Mouse (Mus musculus) heart, postnatal 0 days (tissue): ENCODE results near the gene Gm11559. TPM values are rescaled to one million over a fixed set of nuclear protein-coding genes. Genes with fewer than 3 reads are reported as not detected.
"Not testable (repeated sequence)": the region's sequence is repeated elsewhere in the genome, so short reads cannot be mapped to it uniquely, and the experiment has no call there.

Source experiments
- ATAC-seq: fragments of 200-750 bp; cut with Nextera tagmentation; 2 replicates; pipeline ENCODE4 v1.8.0; 2017; ENCODE audit warnings: low read depth, moderate number of reproducible peaks, moderate library complexity; ENCODE audit not compliant: insufficient read depth
- DNase-seq: peaks from one replicate; pipeline ENCODE4 v3.0.0-alpha.2; 2016; ENCODE audit warnings: low spot score
- H3K27ac ChIP-seq: fragments of 300-500 bp; sonication (generic); 2 replicates; pipeline ENCODE4 v1.5.1; 2014; ENCODE audit warnings: low read depth, mild to moderate bottlenecking
- H3K27me3 ChIP-seq: fragments of 300-500 bp; sonication (generic); 2 replicates; pipeline ENCODE4 v1.6.1; 2014; ENCODE audit warnings: low read length, mixed read lengths; ENCODE audit not compliant: control insufficient read depth, insufficient read depth
- H3K36me3 ChIP-seq: fragments of 300-500 bp; sonication (generic); replicated peaks from 2 replicates; pipeline ENCODE4 v1.6.1; 2014; ENCODE audit warnings: low read length, mixed read lengths; ENCODE audit not compliant: control insufficient read depth, insufficient read depth
- H3K4me1 ChIP-seq: fragments of 300-500 bp; sonication (generic); 2 replicates; pipeline ENCODE4 v1.6.1; 2014; ENCODE audit warnings: antibody characterized with exemption; ENCODE audit not compliant: control insufficient read depth, insufficient read depth
- H3K4me2 ChIP-seq: fragments of 300-500 bp; sonication (generic); 2 replicates; pipeline ENCODE4 v1.6.1; 2014; ENCODE audit warnings: low read depth, mild to moderate bottlenecking, low read length, moderate library complexity
- H3K4me3 ChIP-seq: fragments of 300-500 bp; sonication (generic); 2 replicates; pipeline ENCODE4 v1.5.1; 2014; ENCODE audit warnings: low read depth, low read length
- H3K9ac ChIP-seq: fragments of 300-500 bp; sonication (generic); replicated peaks from 2 replicates; pipeline ENCODE4 v1.6.1; 2014; ENCODE audit warnings: low read depth, low read length, mixed read lengths
- H3K9me3 ChIP-seq: fragments of 300-500 bp; sonication (generic); replicated peaks from 2 replicates; pipeline ENCODE4 v1.6.1; 2016; ENCODE audit warnings: low read length; ENCODE audit not compliant: control insufficient read depth
- CTCF ChIP-seq: IDR thresholded peaks from 2 replicates; pipeline ENCODE4 v1.5.1; 2016; ENCODE audit warnings: antibody characterized with exemption, control low read depth, low read depth
- EP300 ChIP-seq: IDR thresholded peaks from 2 replicates; pipeline ENCODE4 v1.6.1; 2016; ENCODE audit warnings: antibody characterized with exemption, low read depth
- WGBS: fragments of 180-500 bp; shearing (Covaris S2); extraction: QIAGEN DNeasy Blood & Tissue Kit; methylation state at CpG from one replicate; pipeline ENCODE4 v1.1.7; 2014; 5-methylcytosine and 5-hydroxymethylcytosine counted together
- polyA plus RNA-seq: library from polyadenylated mRNA; unstranded; fragments of >200 nt; fragmentation: Nextera tagmentation; extraction: Ambion mirVana; gene quantifications from 2 replicates; pipeline ENCODE4 v1.2.1, GENCODE M21; 2015
- total RNA-seq: library from RNA; depleted of rRNA; stranded (reverse); fragments of >200 nt; gene quantifications from 2 replicates; pipeline ENCODE4 v1.2.3, GENCODE M21; 2014; ENCODE audit warnings: low replicate concordance

Gene Gm11559
- total and polyA plus RNA-seq, 2 experiments from 2014 or later: not detected

DNA sequence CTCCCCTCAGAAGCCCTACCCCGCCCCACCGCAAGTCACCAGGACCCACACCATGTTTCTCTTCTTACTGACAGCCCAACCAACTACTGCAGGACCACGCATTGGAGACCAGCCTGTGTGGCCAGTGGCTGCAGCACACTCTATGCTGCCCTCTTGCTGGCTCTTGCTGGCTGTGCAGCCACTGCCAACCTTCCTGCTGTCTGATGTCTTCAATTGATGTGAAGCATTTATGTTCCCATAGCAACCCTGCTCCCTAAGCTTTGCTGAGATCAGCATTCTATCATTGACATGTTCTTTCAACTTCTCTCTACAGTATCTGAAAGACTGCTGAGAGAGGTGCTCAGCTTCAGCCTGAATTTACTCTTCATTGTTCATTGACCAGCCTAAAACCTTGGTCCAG, 10.2 kb upstream of the Gm11559 start:
- H3K9ac ChIP-seq: no peak overlapping the region
- H3K4me3 ChIP-seq: no peak overlapping the region
- no peaks in the 10 kb centered on the region for H3K27me3 ChIP-seq
- 59% methylated on average over 3 of the region's 3 CpGs for WGBS
- H3K36me3 ChIP-seq: no peaks in the 10 kb centered on the region
- H3K27ac ChIP-seq: no peak overlapping the region
- DNase-seq: no peak
- no peak for ATAC-seq
- no peaks in the 10 kb centered on the region for H3K4me1 ChIP-seq
- peak; percentile 28; the same call in 1 of the 2 replicates for TF ChIP-seq CTCF
- no peak for TF ChIP-seq EP300
- H3K9me3 ChIP-seq: no peaks in the 10 kb centered on the region
- H3K4me2 ChIP-seq: no peak overlapping the region

DNA sequence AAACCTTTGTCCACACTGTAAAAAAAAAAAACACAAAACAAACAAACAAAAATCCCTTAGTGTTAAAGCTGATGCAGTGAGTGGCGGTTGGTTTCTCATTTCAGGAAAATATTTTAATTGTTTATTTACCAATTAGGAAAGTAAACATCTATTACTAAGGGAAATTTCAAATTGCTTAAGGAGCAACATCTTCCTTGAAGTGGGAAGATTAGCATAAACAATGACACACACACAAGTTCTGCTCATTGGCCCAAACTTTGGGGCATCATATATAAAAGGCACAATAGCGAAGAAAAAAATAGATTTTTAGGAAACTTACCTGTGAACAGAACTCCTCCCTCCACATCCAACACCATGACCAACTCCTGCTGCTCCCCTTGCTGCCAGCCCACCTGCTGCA, 6.7 kb upstream of the Gm11559 start, which contains the start of gene Gm11568:
TSS of gene Gm11568 (plus strand) at position 301 of the 400 bp plus-strand sequence.
- WGBS: 79% methylated on average over 2 of the region's 2 CpGs
- ATAC-seq: no peak
- Histone ChIP-seq H3K27me3 (no peaks in the 10 kb centered on the region), H3K4me2 (no peak within 1 kb of the TSS), H3K27ac (no peak within 1 kb of the TSS), H3K4me1 (no peaks in the 10 kb centered on the region), H3K9ac (no peak within 1 kb of the TSS), H3K9me3 (no peaks in the 10 kb centered on the region), H3K4me3 (no peak within 1 kb of the TSS), H3K36me3 (no peaks in the 10 kb centered on the region)
- DNase-seq: no peak
- TF ChIP-seq EP300 (no peak), CTCF (no peak)

DNA sequence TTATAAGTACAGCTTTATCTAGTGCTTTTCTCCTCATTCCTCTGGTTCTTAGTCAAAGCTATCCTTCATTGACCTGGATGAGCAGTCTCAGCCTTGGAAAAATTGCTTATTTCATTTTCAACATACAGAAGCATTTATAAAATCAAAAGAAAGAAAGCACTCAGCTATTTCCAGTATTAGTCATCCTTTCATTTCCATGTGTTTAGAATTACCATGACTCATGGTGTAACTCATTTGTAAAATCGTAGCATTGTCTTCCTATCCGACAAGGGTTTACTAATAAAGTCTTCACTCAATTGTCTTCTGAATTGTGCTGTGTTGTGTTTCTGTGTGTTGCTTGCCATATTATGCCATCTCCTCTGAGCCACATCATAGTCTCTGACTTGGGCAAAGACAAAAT, 5.5 kb upstream of the Gm11559 start:
- WGBS: 65% methylated on average over 2 of the region's 2 CpGs
- no peak overlapping the region for H3K27ac ChIP-seq
- no peaks in the 10 kb centered on the region for H3K36me3 ChIP-seq
- no peak for TF ChIP-seq EP300
- TF ChIP-seq CTCF: no peak
- no peak for DNase-seq
- H3K4me2 ChIP-seq: no peak overlapping the region
- H3K4me3 ChIP-seq: no peak overlapping the region
- H3K9ac ChIP-seq: no peak overlapping the region
- H3K9me3 ChIP-seq: no peaks in the 10 kb centered on the region
- ATAC-seq: no peak
- no peaks in the 10 kb centered on the region for H3K4me1 ChIP-seq
- H3K27me3 ChIP-seq: no peaks in the 10 kb centered on the region

DNA sequence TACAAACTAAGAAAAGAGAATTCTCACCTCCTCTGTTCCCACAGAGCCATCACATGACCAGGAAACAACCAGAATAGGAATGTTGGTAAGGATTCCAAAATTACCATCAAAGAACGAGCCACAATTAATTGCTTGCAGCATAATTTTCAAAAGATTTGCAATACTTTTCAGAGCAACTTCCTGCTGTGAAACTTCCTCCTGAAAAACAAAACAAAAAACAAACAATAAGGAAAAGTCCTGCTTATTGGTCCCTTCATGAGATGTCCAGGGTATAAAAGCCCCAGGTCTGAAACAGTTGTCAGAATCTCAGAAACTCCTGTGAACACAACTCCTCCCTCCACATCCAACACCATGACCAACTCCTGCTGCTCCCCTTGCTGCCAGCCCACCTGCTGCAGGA, 8.8 kb downstream of the Gm11559 start, which contains the start of gene Krtap9-1:
TSS of gene Krtap9-1 (plus strand) at position 301 of the 400 bp plus-strand sequence.
- not testable (repeated sequence) for H3K36me3 ChIP-seq, ATAC-seq, H3K27ac ChIP-seq, DNase-seq, H3K4me3 ChIP-seq, H3K4me2 ChIP-seq, H3K9me3 ChIP-seq, H3K27me3 ChIP-seq, H3K4me1 ChIP-seq, H3K9ac ChIP-seq
- WGBS: 46% methylated on average over 1 of the region's 1 CpGs

DNA sequence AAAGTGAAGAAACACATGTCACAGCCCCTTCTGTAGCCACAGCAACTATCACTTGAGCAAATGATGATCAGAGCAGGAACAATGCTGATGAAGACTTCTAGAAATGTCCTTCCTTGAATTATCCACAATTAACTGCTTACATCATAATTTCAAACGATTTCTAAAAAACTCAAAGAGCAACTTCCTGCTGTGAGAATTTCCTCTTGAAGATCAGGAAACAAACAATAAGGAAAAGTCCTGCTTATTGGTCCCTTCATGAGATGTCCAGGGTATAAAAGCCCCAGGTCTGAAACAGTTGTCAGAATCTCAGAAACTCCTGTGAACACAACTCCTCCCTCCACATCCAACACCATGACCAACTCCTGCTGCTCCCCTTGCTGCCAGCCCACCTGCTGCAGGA, 14.6 kb downstream of the Gm11559 start, which contains the start of gene Gm11567:
TSS of gene Gm11567 (plus strand) at position 301 of the 400 bp plus-strand sequence.
- H3K36me3 ChIP-seq, ATAC-seq, H3K4me1 ChIP-seq, H3K9ac ChIP-seq, H3K4me2 ChIP-seq, H3K27ac ChIP-seq, H3K9me3 ChIP-seq, H3K27me3 ChIP-seq, DNase-seq, H3K4me3 ChIP-seq: not testable (repeated sequence)
- WGBS: 21% methylated on average over 1 of the region's 1 CpGs

DNA sequence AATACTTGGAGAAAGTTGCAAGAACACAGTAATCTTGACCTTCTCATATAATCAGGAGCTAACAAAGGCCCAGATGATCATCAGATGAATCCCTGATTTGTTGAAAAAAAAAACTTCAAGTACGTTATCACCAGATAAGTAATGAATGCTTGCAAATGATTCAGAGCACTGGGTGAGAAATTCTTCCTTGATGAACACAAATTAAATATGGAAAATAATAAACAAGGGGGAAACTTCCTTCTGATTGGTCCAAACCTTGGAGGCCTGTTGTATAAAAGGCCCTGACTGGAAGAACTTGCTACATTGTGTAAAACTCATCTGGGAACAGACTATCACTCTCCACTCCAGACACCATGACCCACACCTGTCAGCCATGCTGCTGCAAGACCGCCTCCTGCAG, 43.3 kb downstream of the Gm11559 start, which contains the start of gene Krtap31-1:
TSS of gene Krtap31-1 (plus strand) at position 301 of the 400 bp plus-strand sequence.
- H3K9ac ChIP-seq: no peak within 1 kb of the TSS
- H3K27me3 ChIP-seq: no peaks in the 10 kb centered on the region
- DNase-seq (no peak), ATAC-seq (no peak)
- TF ChIP-seq EP300 (no peak), CTCF (no peak)
- no peaks in the 10 kb centered on the region for H3K36me3 ChIP-seq
- no peaks in the 10 kb centered on the region for H3K9me3 ChIP-seq
- no peak within 1 kb of the TSS for H3K4me3 ChIP-seq
- H3K4me1 ChIP-seq: no peaks in the 10 kb centered on the region
- no peak within 1 kb of the TSS for H3K27ac ChIP-seq
- no peak within 1 kb of the TSS for H3K4me2 ChIP-seq
- WGBS: 67% methylated on average over 2 of the region's 2 CpGs
